Mouse (Mus musculus) v-Abl transformed pro-B cells (cell line): ENCODE data around the gene Jtb.

Experiments
- in situ Hi-C, 2 experiments: fragments of 400-800 bp; cut with MboI; formaldehyde crosslinking; loops; one replicate each; pipeline ENCODE4 v1.15.1; 2025; ENCODE audit not compliant: unreplicated experiment in 2 of 2

Gene Jtb

DNA sequence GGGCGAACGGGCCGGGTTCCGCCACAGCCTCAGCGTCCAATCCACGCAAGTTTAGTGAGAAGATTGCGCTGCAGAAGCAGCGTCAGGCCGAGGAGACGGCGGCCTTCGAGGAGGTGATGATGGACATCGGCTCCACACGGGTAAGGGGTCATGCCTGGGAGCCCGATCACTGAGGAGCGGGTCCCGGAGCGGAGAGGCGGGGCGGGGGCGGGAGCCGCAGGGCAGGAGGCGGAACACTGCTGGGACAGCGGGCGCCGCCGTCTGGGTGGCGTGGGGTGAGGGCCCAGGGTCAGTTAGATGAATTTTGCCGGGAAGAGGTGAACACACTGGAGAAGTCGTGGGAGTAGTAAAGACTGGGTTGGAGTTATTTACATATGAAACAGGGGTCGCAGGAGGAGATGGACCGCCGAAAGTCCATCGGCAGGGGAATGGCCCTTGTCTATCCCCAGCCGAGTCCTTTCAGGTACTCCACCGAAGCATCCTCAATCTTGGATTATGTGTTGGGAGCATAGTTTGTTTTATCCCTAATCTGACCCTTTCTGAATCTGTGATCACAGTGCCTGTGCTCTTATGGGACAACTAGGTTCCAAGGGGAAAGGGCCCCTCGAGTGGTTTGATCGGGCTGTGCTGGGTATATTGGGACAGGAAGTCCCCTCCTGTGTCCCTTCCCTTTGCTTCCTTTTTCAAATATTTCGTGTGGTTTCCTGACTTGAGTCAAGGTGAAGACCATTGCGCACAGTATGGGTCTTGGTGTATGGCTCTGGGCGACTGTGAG, 23.2 kb downstream of the Jtb start:
- in situ Hi-C loops = no loop called here

DNA sequence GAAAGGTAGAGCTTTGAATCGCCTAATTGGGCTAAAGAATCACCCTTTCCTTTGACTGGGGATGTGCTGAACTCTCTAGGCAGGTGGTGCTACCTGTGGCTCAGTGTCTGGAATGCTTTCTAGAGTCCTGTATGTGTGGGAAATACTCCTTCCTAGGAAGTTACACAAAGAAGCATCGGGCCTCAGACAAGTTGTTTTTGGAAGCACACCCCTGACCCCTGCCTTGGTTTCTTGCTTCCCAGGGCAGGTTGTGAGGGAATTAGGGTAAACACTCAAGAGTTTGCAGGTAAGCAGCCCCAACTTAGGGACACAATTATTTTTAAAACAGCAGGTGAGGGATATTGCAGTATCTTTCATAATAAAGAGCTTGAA, 23.8 kb downstream of the Jtb start:
- in situ Hi-C loops = no loop called here

DNA sequence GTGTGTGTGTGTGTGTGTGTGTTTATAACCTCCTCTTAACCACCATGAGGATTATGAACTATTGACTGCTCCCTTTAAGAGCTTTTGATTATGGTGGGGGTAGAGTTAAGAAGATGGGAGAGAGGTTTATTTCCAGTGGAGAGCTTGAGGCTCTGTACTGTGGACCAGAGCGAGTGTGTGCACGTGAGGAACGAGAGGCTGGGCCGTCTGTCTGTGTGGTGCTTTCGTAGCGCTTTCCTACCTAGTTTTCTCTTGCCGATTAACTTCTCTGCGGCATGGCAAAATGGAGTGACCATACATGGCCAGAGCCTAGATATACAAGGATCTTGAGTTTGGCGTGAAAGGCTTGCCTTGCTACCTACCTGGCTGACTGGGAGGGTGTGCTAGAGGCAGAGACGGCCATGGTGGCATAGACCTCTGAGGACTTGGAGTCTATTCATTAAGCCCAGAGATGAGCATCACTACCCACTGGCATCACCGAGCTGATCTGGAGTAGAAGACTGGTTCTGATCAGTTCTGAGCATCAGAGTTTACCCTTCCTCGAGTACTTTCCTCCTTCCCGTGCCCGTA, 24.5 kb downstream of the Jtb start:
- in situ Hi-C loops = no loop called here

DNA sequence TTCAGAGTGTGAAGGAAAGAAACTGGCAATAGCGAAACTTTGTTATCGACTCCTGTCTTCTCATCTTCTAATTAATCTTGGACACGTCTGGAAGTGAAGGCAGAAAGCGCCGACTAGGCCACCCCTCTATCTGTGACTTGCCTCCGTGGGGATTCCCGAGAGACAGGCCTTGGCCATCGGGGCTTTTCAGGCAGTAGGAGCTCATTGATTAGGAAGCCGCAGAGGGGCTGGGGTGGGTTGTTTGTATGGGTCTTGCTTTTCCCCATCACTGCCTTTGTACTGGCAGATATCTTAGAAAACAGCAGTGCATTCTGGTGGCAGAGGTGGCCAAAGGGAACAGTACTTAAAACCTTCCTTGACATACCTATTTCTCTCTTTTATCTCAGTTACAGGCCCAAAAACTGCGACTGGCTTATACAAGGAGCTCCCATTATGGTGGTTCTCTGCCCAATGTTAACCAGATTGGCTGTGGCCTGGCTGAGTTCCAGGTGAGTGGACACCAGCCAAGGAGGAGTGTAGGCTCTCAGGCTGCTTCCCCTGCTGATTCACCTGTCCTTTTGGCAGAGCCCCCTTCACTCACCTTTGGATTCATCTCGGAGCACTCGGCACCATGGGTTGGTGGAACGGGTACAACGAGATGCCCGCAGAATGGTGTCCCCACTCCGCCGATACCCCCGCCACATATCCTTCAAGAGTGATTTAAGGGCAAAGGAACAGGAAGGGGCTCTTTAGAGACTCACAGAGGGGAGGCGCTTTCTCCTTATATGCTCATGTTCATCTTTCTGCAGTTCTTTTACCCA, 25.5 kb downstream of the Jtb start:
- in situ Hi-C loops = no loop called here

DNA sequence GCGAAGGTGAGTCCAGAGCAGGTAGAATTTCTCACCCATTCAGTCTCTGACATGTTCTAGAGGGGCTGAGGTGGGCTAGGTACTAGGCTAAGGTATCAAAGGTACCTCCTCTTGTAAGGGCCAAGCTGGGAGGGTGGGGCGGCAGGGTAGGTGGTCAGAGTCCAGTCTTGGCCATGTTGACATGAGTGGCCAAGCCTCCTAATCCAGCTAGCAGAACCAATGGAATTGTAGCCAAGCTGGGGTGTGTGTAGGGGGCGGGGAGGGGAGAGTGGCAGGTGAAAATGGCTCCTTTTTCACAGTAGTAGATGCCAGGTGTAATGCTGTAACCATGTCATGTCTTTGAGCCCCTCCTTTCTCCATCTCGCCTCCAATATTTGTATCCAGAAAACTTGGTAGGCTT, 27.1 kb downstream of the Jtb start:
- in situ Hi-C loops = no loop called here

DNA sequence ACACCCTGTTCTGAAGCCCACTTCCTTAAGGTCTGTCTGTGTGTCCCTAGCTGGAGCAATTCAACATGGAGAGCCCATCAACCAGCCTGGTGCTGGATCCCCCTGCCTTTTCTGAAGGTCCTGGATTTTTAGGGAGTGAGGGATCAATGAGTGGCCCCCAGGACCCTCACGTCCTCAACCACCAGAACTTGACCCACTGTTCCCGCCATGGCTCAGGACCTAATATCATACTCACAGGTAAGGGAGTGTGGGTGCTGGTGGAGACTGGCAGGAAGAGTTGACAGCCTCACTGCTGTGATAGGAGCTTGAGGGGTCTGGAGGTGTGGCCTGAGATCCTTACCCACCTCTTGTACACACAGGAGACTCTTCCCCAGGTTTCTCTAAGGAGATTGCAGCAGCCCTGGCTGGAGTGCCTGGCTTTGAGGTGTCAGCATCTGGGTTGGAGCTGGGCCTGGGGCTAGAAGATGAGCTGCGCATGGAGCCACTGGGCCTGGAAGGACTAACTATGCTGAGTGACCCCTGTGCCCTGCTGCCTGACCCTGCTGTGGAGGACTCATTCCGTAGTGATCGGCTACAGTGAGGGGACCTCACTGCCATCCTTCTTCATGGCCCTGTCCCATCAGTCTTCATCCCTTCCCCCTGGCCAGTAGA, 31.8 kb downstream of the Jtb start:
- in situ Hi-C loops = no loop called here

DNA sequence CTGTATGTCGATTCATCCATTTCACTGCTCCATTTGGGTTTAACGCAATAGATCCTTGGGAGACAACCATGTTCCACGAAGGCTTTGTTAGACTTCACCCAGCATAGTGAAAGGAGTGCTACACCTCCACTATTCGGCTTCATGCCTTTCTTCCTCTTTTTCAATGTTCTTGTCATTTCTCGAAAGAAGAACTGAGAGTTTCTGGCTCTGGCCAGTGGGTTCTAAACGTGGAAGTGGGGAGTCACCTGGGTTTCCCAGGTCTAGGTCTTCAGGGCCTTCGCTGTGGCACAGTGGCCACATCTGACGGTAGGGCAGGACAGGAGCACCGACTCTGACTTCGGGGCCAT, 33.3 kb downstream of the Jtb start:
- in situ Hi-C loops = no loop called here

DNA sequence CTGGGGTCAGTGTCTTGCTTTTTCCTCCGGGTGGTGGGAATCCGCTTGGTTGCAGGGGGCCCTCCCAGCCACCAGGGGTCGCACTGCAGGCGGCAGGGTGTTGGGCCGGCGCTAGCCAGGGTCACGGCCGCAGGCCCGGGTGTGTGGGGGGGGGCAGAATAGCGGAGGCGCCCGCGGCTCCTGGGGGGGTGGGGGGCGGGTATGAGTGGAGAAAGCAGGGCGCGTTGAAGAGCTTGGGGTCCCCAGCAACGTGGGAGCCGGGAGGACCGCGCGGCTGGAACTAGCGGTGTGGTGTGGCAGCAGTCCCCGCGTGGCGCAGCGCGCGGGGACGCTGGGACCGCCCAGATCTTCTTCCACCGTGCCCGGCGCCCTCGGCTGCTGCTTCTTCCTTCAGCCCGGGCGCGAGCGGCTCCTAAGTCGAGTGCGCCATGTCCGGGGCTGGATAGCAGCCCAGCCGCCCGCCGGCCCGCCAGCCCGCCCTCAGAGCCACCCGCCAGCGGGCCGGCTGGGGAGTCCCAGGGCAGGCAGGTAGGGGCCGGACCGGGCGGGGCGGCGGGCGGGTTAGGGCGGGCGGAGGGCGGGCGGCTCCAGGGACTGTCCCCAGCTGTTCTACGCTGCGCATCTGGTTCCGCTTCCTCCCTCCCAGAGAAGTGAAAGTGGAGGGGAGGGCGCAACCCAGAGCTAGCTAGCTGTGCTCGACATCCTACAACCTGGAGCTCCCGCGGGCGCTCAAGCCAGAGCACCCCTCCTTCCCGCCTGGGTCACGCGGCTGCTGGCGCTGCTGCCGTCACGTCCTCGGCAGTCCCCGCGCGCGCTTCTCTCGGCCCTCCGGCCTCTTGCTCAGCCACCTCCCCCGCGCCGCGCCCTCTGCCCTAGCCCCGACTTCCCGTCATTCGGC, 33.9 kb downstream of the Jtb start, which contains the start of gene Dennd4b:
TSS of gene Dennd4b (plus strand) at position 152 of the 898 bp plus-strand sequence.
- in situ Hi-C loops = no loop called here

DNA sequence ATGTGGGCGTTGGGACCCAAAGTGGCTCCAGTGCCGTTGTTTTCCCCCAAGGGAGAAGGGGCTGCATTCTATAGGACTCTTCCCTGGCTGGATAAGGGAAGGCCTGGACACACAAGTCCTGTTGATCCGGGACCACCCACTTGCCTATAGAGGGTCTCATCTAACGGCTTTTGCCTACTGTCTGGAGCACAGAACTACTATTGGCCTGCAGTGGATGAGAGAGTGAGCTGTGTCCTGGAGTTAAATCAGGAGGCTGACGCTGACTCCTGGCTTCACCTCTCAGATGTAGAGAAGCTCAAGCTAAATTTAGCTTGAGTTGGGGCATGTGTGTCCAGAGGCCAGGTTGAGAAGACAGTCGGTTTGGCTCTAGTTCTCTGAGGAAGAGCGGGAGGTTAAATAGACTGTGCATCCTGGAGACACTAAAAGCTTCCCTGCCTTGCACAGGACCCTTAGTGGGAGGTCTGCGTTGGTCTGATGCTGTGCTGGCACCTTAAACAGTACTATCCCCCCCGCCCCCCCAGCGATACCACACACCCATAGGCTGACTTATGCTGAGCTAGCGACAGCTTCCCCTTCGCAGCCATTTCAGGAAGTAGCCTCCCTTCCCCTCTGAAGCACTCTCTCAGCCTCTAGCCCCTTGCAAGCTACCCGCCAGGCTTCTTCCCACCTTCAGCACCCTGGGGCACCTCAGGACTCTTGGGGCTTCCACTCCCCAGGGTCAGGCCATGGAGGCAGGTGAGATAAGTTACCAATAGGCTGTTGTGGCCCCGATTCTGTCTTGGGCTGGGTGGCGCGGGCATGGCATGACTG, 34.7 kb downstream of the Jtb start:
- in situ Hi-C loops = no loop called here

DNA sequence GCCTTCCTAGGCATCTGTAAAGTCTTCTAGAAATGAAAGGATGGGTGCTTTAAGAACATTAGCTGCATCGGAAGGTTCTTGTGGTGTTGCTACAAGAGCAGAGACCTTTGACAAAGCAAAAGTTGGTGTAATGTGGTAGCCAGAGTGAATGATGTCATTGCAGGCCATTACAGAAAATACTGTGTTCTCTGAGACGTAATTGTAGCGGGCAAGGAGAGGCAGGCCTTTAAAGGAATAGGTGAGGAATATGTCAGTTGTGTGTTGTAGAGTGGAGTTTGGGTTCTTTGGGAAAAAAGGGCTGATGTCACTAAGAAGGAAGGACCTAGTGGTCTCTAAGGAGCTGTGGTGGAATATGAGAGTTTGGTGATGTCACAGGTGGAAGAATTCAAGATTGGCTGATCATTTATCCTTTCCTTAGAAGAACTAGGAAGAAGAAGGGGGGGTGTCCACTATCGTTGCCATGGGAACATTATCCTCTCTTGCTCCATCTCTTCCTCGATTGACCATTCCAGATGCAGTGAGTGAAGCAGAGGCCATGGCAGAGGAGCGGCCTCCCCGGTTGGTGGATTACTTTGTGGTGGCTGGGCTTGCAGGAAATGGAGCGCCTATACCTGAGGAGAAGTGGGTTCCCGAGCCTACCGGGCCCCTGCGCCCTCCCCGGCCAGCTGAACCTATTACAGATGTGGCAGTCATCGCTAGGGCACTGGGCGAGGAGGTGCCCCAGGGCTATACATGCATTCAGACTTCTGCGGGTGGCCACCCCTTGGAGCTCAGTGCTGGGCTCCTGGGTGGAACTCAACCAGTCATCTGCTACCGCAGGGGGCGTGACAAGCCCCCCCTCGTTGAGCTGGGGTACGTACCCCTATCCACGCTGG, 35.7 kb downstream of the Jtb start:
- in situ Hi-C loops = no loop called here

DNA sequence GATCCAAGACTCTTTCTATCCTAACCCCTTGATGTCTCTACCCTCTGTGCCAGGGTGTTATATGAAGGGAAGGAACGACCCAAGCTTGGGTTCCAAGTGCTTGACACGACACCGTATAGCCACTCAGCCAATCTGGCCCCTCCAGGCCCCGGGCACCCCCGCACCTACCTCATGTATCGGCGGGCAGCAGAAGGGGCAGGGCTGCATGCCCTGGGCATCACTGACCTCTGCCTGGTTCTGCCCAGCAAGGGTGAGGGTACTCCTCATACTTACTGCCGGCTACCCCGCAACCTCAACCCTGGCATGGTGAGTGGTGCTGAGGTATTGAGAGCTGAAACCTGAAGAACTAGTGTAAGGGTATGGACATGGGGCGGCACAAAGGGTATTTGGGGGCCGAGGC, 36.8 kb downstream of the Jtb start:
- in situ Hi-C loops = no loop called here

DNA sequence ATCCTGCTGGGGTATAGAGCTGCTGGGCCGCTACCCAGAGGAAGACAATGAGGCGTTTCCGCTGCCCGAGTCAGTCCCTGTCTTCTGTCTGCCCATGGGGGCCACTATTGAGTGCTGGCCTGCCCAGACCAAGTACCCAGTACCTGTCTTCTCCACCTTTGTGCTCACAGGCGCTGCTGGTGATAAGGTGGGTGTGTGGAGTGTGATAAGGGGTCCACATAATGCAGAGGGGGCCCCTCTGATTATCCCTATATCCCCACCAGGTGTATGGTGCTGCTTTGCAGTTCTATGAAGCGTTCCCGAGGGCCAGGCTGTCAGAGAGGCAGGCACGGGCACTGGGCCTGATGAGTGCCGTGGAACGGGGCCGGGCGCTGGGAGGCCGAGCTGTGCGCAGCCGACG, 37.6 kb downstream of the Jtb start:
- in situ Hi-C loops = no loop called here

DNA sequence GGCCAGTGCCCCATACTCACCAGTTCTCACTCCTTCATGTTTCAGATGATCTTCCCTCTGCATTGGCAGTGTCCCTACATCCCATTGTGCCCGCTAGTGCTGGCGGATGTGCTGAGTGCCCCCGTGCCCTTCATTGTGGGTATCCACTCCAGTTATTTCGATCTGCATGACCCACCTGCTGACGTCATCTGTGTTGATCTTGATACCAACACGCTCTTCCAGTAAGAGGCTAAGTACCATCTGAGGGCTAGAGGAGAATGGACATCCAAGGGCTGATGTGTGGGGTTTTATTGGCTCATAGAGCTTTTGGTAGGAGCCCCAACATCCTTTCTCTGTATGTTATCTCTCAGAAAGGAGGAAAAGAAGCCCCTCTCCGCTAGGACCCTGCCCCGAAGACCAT, 39.4 kb downstream of the Jtb start:
- in situ Hi-C loops = loop anchor here in 1 of 2 experiments (5.0 kb wide), 1 partner anchor 87 kb away; no protein-coding TSS in a partner anchor

DNA sequence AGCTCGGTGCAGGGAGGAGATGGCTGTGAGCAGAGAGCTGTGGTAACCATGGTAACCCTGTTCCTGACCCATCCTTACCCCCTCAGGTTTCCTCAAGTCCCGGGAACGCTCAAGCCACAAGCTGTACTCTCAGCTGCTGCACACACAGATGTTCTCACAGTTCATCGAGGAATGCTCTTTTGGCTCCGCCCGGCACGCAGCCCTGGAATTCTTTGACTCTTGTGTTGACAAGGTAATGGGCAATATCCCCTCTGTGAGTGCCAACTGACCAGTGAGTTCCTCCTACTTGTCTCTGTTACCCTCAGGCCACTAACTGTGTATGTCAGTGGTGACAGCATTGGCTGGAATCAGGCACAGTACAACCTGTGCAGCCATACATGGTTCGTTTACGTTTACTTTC, 40.8 kb downstream of the Jtb start:
- in situ Hi-C loops = loop anchor here in 1 of 2 experiments (5.0 kb wide), 1 partner anchor 85 kb away; no protein-coding TSS in a partner anchor

DNA sequence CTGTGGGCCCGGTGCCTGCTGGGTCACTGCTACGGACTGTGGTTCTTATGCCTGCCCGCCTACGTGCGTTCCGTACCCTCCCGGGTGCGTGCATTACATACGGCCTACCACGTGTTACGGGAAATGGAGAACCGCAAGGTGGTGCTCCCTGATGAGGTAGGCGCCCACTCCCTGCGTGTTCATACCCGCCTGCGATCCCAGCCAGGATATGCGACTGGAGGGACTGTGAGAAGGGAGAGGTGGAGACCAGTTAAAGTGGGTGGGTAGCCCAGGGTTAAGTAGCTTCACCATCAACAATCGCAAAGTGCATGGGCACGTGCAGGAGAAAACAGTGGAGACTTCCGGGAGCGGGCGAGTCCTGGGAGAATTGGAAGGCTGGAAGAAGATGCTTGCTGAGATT, 42.5 kb downstream of the Jtb start:
- in situ Hi-C loops = loop anchor here in 1 of 2 experiments (5.0 kb wide), 1 partner anchor 83 kb away; no protein-coding TSS in a partner anchor

DNA sequence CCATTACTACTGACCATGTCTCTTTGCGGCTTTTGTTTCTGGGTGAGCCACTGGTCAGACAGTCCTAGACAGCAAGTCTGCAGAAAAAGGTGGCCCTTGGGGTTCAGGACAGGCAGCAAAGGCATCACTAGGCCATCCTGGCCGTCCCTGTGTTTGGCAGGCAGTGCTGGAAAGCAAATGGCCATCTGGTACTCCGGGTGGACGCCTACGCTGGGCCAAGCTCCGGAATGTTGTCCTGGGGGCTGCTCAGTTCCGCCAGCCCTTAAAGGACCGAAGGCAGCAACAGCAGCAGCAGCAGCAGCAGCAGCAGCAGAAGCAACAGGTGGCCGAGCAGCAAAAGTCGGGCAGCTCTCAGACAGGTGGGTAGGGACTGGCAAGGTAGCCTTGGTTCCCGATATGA, 43.9 kb downstream of the Jtb start:
- in situ Hi-C loops = no loop called here

DNA sequence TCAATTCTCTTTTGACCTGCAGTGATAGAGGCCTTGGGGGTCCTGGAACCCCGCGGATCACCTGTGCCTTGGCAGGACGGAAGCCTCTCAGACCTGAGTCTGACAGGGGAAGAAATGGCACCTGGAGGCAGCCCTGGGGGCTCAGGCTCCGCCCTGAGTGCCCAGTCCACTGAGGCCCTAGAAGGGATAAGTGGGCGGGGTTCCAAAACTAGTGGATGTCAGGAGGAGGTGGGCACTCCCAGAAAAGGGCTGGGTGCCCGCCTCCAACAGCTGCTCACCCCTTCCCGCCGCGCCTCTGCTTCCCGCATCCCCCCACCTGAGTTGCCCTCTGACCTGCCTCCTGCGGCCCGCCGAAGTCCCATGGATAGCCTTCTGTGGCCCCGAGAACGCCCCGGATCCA, 45.5 kb downstream of the Jtb start:
- in situ Hi-C loops = no loop called here

DNA sequence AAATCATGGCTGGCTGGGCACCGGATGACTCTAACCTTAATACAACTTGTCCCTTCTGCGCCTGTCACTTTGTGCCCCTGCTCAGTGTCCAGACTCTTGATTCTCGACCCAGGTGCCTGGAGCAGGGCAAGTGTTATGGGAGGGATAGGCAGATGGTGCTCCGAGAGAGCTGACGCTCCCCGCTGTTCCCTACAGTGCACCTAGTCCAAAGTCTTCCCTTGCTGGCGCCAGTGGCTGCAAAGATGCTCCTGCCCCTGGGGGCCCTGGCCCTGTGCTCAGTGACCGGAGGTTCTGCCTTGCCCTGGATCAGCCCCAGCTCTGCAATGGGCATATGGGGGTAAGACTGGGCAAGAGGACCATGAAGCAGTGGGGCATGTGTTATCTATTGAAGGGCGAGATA, 46.4 kb downstream of the Jtb start:
- in situ Hi-C loops = no loop called here
